Mouse (Mus musculus): Measurements from ENCODE around the gene Cyp46a1.

GRCm38 (mm10) chr12:108378379-108379133 lies 44.4 kb downstream of the Cyp46a1 start:
- TF ChIP-seq CTCF (IDR thresholded peaks at IDR 0.05) (no peak), EP300 (IDR thresholded peaks at IDR 0.05) (no peak)
